Mouse (Mus musculus) embryonic facial prominence, embryonic 10.5 days (tissue): ENCODE measurements at regions not wholly inside any gene's neighbourhood (a gene's known extent, or its start where the extent isn't known, plus 50 kb on each side); places are given as distances from the start of the nearest gene placed in this dataset.

Source experiments
- DNase-seq: peaks from one replicate; pipeline ENCODE4 v3.0.0-alpha.2; 2017; ENCODE audit warnings: low spot score
- H3K27ac ChIP-seq: fragments of 300-500 bp; sonication (generic); replicated peaks from 2 replicates; pipeline ENCODE4 v1.5.1; 2016; ENCODE audit warnings: mild to moderate bottlenecking
- H3K27me3 ChIP-seq: fragments of 300-500 bp; sonication (generic); replicated peaks from 2 replicates; pipeline ENCODE4 v1.6.1; 2016; ENCODE audit warnings: low read depth, mild to moderate bottlenecking; ENCODE audit not compliant: poor library complexity, severe bottlenecking
- H3K36me3 ChIP-seq: fragments of 300-500 bp; sonication (generic); replicated peaks from 2 replicates; pipeline ENCODE4 v1.6.1; 2016; ENCODE audit warnings: mild to moderate bottlenecking, moderate library complexity
- H3K4me1 ChIP-seq: fragments of 300-500 bp; sonication (generic); 2 replicates; pipeline ENCODE4 v1.6.1; 2016
- H3K4me3 ChIP-seq: fragments of 300-500 bp; sonication (generic); 2 replicates; pipeline ENCODE4 v1.5.1; 2016; ENCODE audit warnings: mild to moderate bottlenecking, moderate library complexity
- H3K9me3 ChIP-seq: fragments of 300-500 bp; sonication (generic); 2 replicates; pipeline ENCODE4 v1.6.1; 2016; ENCODE audit warnings: mild to moderate bottlenecking
- WGBS: fragments of 180-500 bp; shearing (Covaris S2); methylation state at CpG from one replicate; pipeline ENCODE4 v1.1.7; 2016; 5-methylcytosine and 5-hydroxymethylcytosine counted together

- peak overlapping the region; percentile 40 for H3K4me3 ChIP-seq
- H3K27ac ChIP-seq = peak overlapping the region; percentile 58; the same call in 1 of the 2 replicates
- H3K27me3 ChIP-seq = peaks cover 20% of the 10 kb centered on the region
- H3K4me1 ChIP-seq = peaks cover 22% of the 10 kb centered on the region
- no peaks in the 10 kb centered on the region for H3K9me3 ChIP-seq
- H3K36me3 ChIP-seq = no peaks in the 10 kb centered on the region
- DNase-seq = peak; percentile 28
- WGBS = 6% methylated on average over 9 of the region's 9 CpGs
Measured at GRCm38 (mm10) chr12:29280081-29280788, 247.9 kb upstream of the Myt1l start.

- DNase-seq = no peak
- Histone ChIP-seq H3K4me1 (peaks cover 22% of the 10 kb centered on the region), H3K9me3 (no peaks in the 10 kb centered on the region), H3K27ac (0 out of 2 replicates have a peak overlapping the region, but pooled peaks have one; percentile 58), H3K4me3 (no peak overlapping the region), H3K27me3 (peaks cover 20% of the 10 kb centered on the region), H3K36me3 (no peaks in the 10 kb centered on the region)
- 61% methylated on average over 17 of the region's 17 CpGs for WGBS
Measured at GRCm38 (mm10) chr12:29280861-29281630, 247.1 kb upstream of the Myt1l start.

- no peaks in the 10 kb centered on the region for H3K9me3 ChIP-seq
- WGBS = 80% methylated on average over 2 of the region's 2 CpGs
- no peak overlapping the region for H3K4me3 ChIP-seq
- no peaks in the 10 kb centered on the region for H3K27me3 ChIP-seq
- H3K36me3 ChIP-seq = no peaks in the 10 kb centered on the region
- no peak overlapping the region for H3K27ac ChIP-seq
- peaks cover 6% of the 10 kb centered on the region for H3K4me1 ChIP-seq
- no peak for DNase-seq
Measured at GRCm38 (mm10) chr12:29288801-29289200, 239.4 kb upstream of the Myt1l start.

- peak; percentile 95 for DNase-seq
- WGBS = 17% methylated on average over 23 of the region's 23 CpGs
- H3K27me3 ChIP-seq = no peaks in the 10 kb centered on the region
- peaks cover 6% of the 10 kb centered on the region for H3K4me1 ChIP-seq
- H3K27ac ChIP-seq = peak overlapping the region; percentile 82
- peak overlapping the region; percentile 52 for H3K4me3 ChIP-seq
- no peaks in the 10 kb centered on the region for H3K9me3 ChIP-seq
- no peaks in the 10 kb centered on the region for H3K36me3 ChIP-seq
Measured at GRCm38 (mm10) chr12:29290591-29291351, 237.4 kb upstream of the Myt1l start.

- no peak for DNase-seq
- no peaks in the 10 kb centered on the region for H3K9me3 ChIP-seq
- H3K27me3 ChIP-seq = no peaks in the 10 kb centered on the region
- no peak overlapping the region for H3K27ac ChIP-seq
- H3K4me1 ChIP-seq = no peaks in the 10 kb centered on the region
- WGBS = 76% methylated on average over 5 of the region's 5 CpGs
- no peak overlapping the region for H3K4me3 ChIP-seq
- H3K36me3 ChIP-seq = no peaks in the 10 kb centered on the region
Measured at GRCm38 (mm10) chr12:29297984-29298383, 230.2 kb upstream of the Myt1l start.

GRCm38 (mm10) chr12:29315636-29316035 is 212.5 kb upstream of the Myt1l start:
- H3K27me3 ChIP-seq = no peaks in the 10 kb centered on the region
- H3K27ac ChIP-seq = no peak overlapping the region
- no peaks in the 10 kb centered on the region for H3K9me3 ChIP-seq
- H3K4me3 ChIP-seq = no peak overlapping the region
- 73% methylated on average over 1 of the region's 1 CpGs for WGBS
- DNase-seq = no peak
- no peaks in the 10 kb centered on the region for H3K36me3 ChIP-seq
- H3K4me1 ChIP-seq = no peaks in the 10 kb centered on the region

GRCm38 (mm10) chr12:29321468-29321867 is 206.7 kb upstream of the Myt1l start:
- Histone ChIP-seq H3K4me3 (no peak overlapping the region), H3K4me1 (no peaks in the 10 kb centered on the region), H3K9me3 (no peaks in the 10 kb centered on the region), H3K27ac (no peak overlapping the region), H3K36me3 (no peaks in the 10 kb centered on the region), H3K27me3 (no peaks in the 10 kb centered on the region)
- WGBS = 63% methylated on average over 2 of the region's 2 CpGs
- no peak for DNase-seq

- H3K36me3 ChIP-seq = no peaks in the 10 kb centered on the region
- no peak for DNase-seq
- no peaks in the 10 kb centered on the region for H3K27me3 ChIP-seq
- H3K27ac ChIP-seq = no peak overlapping the region
- H3K4me3 ChIP-seq = no peak overlapping the region
- WGBS = 73% methylated on average over 3 of the region's 3 CpGs
- H3K4me1 ChIP-seq = no peaks in the 10 kb centered on the region
- no peaks in the 10 kb centered on the region for H3K9me3 ChIP-seq
Measured at GRCm38 (mm10) chr12:29323534-29323933, 204.7 kb upstream of the Myt1l start.

GRCm38 (mm10) chr12:29335839-29336469 is 192.2 kb upstream of the Myt1l start:
- Histone ChIP-seq H3K4me3 (no peak overlapping the region), H3K27me3 (no peaks in the 10 kb centered on the region), H3K36me3 (no peaks in the 10 kb centered on the region), H3K4me1 (peaks cover 4% of the 10 kb centered on the region), H3K27ac (no peak overlapping the region), H3K9me3 (no peaks in the 10 kb centered on the region)
- no peak for DNase-seq
- WGBS = 68% methylated on average over 3 of the region's 3 CpGs

- Histone ChIP-seq H3K4me1 (peaks cover 10% of the 10 kb centered on the region), H3K27me3 (no peaks in the 10 kb centered on the region), H3K9me3 (no peaks in the 10 kb centered on the region), H3K4me3 (no peak overlapping the region), H3K27ac (no peak overlapping the region), H3K36me3 (no peaks in the 10 kb centered on the region)
- 88% methylated on average over 2 of the region's 2 CpGs for WGBS
- no peak for DNase-seq
Measured at GRCm38 (mm10) chr12:29337336-29337735, 190.8 kb upstream of the Myt1l start.

GRCm38 (mm10) chr12:29341388-29341995 is 186.7 kb upstream of the Myt1l start:
- Histone ChIP-seq H3K9me3 (no peaks in the 10 kb centered on the region), H3K36me3 (no peaks in the 10 kb centered on the region), H3K4me3 (no peak overlapping the region), H3K27me3 (0 out of 2 replicates have a peak, but pooled peaks cover 3% of the 10 kb centered on the region), H3K4me1 (peaks cover 11% of the 10 kb centered on the region; the same call in 1 of the 2 replicates), H3K27ac (0 out of 2 replicates have a peak overlapping the region, but pooled peaks have one; percentile 19)
- DNase-seq = no peak
- WGBS = 64% methylated on average over 7 of the region's 7 CpGs
